Mouse (Mus musculus) cerebellum, adult 11-12 months (tissue): ENCODE measurements around the gene Atp8a2.

ENCODE experiments used
- DNase-seq: peaks from one replicate; pipeline ENCODE4 v3.0.0; 2022

Atp8a2 gene

DNA sequence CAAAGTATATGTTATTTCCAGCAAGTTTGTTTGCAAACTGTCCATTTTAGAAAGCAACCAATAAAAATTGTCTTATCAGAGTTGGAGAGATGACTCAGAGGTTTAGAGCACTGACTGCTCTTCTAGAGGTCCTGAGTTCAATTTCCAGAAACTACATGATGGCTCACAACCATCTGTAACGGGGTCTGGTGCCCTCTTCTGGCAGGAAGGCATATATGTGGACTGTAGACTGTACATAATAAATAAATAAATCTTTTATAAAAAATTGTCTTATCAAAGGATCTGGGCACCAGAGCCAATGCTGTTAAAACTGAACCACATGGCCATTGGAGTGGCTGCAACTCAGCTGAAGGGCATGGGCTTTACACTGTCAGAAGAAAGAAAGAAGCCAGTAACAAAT, 606.4 kb downstream of the Atp8a2 start:
- DNase-seq: no peak
